Mouse (Mus musculus): ENCODE data around the gene St6gal1.

Gene St6gal1

GRCm38 (mm10) chr16:23251445-23251773 lies 26.9 kb downstream of the St6gal1 start:
- no peak for DNase-seq (ENCODE audit: low spot score)

- no peak for DNase-seq (ENCODE audit: low spot score)
These were observed 29.1 kb downstream of the St6gal1 start for GRCm38 (mm10) chr16:23253620-23254019.

- no peak for DNase-seq (ENCODE audit: low spot score)
These were observed 29.5 kb downstream of the St6gal1 start for GRCm38 (mm10) chr16:23254062-23254461.

- no peak for DNase-seq (ENCODE audit: low spot score)
These were observed 32.1 kb downstream of the St6gal1 start for GRCm38 (mm10) chr16:23256638-23257037.

GRCm38 (mm10) chr16:23258429-23258822 lies 33.9 kb downstream of the St6gal1 start:
- no peak for DNase-seq (ENCODE audit: low spot score)

GRCm38 (mm10) chr16:23258823-23259457 lies 34.4 kb downstream of the St6gal1 start:
- no peak for DNase-seq (ENCODE audit: low spot score)

- no peak for DNase-seq (ENCODE audit: low spot score)
These were observed 35.0 kb downstream of the St6gal1 start for GRCm38 (mm10) chr16:23259580-23259979.

GRCm38 (mm10) chr16:23262131-23262768 lies 37.7 kb downstream of the St6gal1 start:
- DNase-seq (ENCODE audit: low spot score): no peak

GRCm38 (mm10) chr16:23262846-23263245 lies 38.3 kb downstream of the St6gal1 start:
- no peak for DNase-seq (ENCODE audit: low spot score)

- no peak for DNase-seq (ENCODE audit: low spot score)
These were observed 40.5 kb downstream of the St6gal1 start for GRCm38 (mm10) chr16:23264999-23265398.

- DNase-seq (ENCODE audit: low spot score): no peak
These were observed 40.9 kb downstream of the St6gal1 start for GRCm38 (mm10) chr16:23265481-23265880.

- DNase-seq (ENCODE audit: low spot score): peak; percentile 48
These were observed 41.8 kb downstream of the St6gal1 start for GRCm38 (mm10) chr16:23266293-23266692.

GRCm38 (mm10) chr16:23266896-23267295 lies 42.4 kb downstream of the St6gal1 start:
- DNase-seq (ENCODE audit: low spot score): no peak

- DNase-seq (ENCODE audit: low spot score): no peak
These were observed 43.7 kb downstream of the St6gal1 start for GRCm38 (mm10) chr16:23268231-23268630.

GRCm38 (mm10) chr16:23269056-23269983 lies 44.8 kb downstream of the St6gal1 start:
- no peak for DNase-seq (ENCODE audit: low spot score)

- no peak for DNase-seq (ENCODE audit: low spot score)
These were observed 45.7 kb downstream of the St6gal1 start for GRCm38 (mm10) chr16:23269984-23270912.

- DNase-seq (ENCODE audit: low spot score): no peak
These were observed 46.3 kb downstream of the St6gal1 start for GRCm38 (mm10) chr16:23270913-23271253.

- DNase-seq (ENCODE audit: low spot score): peak; percentile 43
These were observed 47.4 kb downstream of the St6gal1 start for GRCm38 (mm10) chr16:23271746-23272520.

GRCm38 (mm10) chr16:23272521-23273230 lies 48.1 kb downstream of the St6gal1 start:
- no peak for DNase-seq (ENCODE audit: low spot score)

GRCm38 (mm10) chr16:23274005-23274404 lies 49.5 kb downstream of the St6gal1 start:
- no peak for DNase-seq (ENCODE audit: low spot score)
